Mouse (Mus musculus): ENCODE measurements around the gene Slc35b4.

DNA sequence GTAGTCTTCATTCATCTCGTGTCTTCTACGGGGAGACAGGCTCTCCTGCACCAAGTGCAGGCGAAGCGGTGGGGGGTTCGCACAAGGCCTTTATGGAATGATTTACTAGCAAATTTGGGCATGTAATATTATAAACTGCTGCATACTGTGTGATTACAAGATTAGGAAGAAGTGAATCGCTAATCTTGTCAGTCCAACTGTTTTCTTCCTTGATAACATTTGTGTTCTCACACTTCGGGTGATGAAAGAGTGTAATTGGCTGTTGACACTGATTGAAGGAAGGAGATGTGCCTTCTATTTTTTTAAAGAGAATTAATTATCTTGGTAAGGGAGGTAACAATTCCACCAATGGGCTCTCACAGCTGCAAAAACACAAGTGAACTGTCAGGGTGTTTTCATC lies 28.3 kb downstream of the Slc35b4 start:
- no peak for TF ChIP-seq CTCF (IDR thresholded peaks at IDR 0.05; ENCODE audit: low read depth)
- TF ChIP-seq EP300 (IDR thresholded peaks at IDR 0.05; ENCODE audit: low read depth): no peak

All from liver, embryonic 14.5 days (tissue).